Mouse (Mus musculus) lung, postnatal 14 days (tissue): ENCODE results near the gene 1700013G24Rik.

ENCODE experiments used
- DNase-seq: peaks from one replicate; pipeline ENCODE4 v3.0.0; 2021

The 1700013G24Rik gene

DNA sequence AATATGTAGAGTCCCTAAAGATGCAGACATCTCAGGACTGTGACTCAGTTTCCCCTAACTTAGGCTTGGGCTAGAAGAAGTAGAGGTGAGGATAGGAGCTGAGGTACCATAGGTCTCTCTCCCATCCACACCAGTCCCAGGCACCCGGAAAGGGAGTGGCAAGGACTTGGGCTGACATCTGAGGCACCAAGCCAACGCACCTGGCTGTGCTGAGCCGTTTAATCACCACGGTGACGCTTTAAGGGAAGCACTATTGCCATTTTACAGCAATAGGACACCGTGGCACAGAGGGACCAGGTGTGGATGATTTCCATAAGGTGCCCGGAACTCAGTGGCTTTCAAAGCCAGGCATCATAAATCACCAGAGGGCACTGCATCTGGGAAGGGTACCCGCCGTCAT, 5.2 kb downstream of the 1700013G24Rik start:
- no peak for DNase-seq

- DNase-seq, result no peak
Measured at GRCm38 (mm10) chr4:137458861-137459260, 5.8 kb downstream of the 1700013G24Rik start.

DNA sequence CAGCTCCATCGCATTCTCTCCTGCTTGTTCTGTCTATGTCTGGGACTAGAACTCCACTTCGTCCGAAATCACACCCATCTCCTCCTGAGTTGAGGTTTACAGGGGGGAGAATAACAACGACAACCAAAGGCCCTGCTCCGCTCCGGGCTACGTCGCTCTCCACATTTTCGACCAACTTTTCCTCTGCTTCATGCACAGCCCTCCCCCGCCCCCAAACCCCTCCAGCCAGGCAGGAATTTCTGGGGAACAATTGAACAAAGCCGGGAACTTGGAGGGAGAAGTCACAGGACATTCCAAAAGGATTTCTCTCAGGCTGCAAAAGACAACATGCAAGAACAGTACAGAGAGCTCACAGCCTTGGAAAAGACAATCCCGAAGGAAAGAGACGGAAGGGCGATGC, 7.6 kb downstream of the 1700013G24Rik start:
- DNase-seq, result no peak

DNA sequence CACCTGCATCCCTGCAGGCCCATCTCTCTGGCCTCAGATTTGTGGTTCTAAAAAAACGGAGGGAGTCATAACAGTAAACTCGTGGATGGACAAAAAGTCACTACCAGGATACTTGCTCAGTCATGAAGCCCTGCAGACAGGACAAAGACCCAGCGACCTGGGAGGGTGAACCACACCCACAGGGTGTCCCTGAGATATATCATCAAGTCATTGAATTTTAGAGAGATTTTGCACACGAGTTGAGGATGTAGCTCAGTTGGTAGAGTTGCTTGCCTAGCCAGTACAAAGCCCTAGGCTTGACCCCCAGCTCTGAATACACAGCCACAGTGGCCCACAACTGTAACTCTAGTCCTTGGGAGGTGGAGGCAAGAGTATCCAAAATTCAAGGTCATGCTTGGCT, 8.1 kb downstream of the 1700013G24Rik start:
- DNase-seq, result no peak

- DNase-seq, result peak; percentile 60
Measured at GRCm38 (mm10) chr4:137461981-137462690, 9.1 kb downstream of the 1700013G24Rik start.

DNA sequence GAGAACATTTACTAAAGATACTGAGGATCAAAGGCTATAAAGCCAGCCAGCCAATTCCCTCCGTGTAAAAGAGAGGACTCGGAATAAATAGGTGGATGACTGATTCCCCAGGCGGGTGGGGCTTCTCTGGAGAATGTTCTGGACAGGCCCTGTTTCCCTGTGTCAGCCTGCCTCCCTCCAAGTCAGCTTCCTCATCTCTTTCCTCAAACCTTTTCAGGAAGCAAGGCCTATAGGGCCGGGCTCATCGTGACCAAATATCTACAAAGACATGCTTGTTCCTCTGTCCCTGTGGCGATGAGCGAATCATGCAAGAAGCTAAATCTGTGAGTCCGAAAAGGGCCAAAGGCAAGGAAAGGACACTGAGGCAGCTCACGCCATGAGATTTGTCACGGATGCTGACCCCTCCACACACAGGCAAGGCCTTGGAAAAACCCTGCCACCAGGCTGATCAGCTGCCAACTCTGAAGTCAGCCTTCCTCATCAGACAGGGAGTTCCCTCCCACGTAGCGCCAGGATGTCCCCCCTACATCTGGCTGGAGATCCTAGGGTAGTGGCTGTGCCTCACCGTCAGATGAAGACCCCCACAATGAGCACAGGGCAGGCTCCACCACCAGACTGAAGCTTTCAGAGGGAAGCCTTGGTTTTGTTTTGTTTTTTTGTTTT, 12.2 kb downstream of the 1700013G24Rik start:
- DNase-seq, result no peak

- no peak for DNase-seq
Measured at GRCm38 (mm10) chr4:137466991-137467390, 13.9 kb downstream of the 1700013G24Rik start.

DNA sequence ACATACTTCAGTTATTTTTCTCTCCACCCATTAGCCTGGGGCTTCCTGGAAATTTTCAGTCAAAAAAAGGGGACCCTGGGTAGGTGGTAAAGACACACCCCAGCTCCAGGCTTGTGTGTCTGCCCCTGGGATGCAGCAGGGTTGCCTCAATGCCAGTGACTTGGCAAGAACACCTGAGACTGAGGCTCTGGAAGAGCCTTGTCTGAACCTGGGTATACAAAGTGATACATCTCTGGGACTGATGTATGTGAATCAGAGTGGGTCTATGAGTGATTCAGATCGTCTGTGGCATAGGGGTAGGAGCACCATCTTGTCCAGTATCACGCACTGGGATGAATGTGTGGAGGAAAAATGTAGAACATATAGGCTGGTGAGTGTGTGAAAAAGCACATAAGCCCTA, 14.4 kb downstream of the 1700013G24Rik start:
- no peak for DNase-seq

DNA sequence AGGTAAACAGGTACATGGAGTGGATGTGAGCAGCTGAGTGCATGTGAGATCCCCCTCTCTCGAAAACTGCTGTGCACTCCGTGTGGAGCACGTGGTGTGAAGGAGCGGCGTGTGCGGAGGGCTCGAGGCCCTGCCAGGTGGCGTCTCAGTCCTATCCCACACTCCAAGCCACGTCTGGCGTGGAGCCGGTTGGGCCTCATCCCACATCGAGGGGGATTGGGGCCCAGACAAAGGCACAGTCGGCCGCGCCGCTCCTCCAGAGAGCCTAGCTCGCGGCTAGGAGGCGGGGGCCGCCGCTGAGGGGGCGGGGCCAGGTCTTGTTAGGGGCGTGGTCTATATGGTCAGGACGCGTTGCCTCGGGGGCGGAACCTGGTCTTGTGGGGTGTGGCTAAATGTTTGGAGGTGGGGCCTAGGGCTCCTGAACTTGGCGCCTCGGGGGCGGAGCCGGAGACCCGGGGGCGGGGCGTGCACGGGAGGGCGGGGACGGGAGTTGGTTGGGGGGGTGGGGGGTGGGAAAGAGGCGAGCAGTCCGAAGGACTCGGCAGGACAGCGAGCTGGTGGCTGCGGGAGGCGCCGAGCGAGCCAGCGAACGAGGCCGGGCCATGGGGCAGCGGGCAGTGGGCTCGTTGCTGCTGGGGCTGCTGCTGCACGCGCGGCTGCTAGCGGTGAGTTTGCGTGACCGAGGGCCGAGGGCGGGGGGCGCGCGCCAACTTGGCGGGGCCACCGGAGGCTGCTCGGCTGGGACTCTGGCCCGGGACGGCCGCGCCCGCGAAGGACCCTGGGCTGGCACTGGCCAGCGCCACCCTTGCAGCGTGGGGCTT, 15.4 kb downstream of the 1700013G24Rik start, which contains the start of gene Hspg2:
Gene Hspg2, plus strand, starts transcription at position 510 of the 821 bp plus-strand sequence.
- DNase-seq, result peak; percentile 97

DNA sequence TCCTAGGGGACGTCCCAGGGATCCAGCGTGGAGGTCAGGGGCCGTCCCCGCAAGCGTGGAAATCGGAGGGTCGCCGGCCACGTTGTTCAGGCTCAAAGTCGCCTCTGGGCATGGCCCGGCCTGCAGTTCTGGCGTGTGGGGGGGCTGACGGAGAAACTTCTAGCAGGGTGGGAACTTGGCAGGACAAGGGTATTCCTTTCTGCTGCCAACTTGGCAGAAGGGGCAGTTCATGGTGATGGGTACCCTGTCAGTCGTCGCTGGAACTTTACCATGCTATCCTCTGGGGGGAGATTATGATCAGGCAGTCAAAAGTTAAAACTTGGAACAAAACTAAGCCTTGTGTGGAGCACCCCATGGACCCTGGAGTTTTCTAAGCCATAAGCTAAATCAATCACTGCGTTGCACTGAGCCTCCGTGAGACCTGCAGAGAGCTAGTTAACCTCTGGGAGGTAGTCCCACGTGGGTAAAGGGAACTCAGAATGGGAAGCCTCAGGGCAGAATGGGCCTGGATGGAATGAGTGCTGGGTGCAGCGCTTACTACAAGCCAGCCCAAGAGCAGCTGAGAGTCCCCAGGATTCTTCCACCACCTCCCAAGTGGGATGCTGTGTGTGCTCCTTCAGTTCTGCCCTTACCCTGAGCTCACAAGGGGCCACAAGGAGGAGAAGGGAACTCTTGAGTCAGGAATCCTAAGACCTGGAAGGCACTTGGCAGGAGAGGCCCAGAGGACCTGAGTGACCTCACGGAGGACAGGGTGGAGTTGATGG, 16.2 kb downstream of the 1700013G24Rik start:
- DNase-seq, result no peak

GRCm38 (mm10) chr4:137469845-137470692, 17.0 kb downstream of the 1700013G24Rik start:
- no peak for DNase-seq

DNA sequence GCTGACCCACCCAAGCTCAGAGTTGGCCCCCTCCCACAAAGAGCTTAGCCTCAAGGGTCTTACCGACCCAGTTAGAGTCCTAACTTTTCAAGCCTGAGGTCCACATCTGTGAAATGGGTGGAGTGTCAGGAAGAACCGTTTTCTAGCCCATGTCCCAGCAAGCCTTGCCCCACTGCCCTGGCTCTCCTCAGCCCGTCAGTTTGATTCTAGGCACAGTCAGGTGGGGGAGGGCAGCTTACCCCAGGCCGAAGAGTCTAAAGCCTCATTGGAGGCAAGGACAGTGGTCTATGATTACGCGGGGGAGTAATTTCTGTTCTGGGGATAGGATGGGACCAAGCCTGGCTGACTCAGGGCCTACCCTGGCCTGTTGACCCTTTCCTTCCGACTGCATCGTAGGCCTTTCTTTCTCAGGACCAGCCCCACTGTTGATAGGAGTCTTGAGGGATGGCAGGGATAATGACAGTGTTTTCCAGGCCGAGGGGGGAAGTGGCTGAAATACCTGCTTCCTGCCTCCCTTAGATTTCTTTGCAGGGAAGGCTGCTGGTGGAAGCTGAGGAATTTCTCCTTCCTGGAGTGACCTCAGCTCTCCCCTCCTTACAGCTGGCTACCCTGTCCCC, 17.7 kb downstream of the 1700013G24Rik start:
- no peak for DNase-seq

DNA sequence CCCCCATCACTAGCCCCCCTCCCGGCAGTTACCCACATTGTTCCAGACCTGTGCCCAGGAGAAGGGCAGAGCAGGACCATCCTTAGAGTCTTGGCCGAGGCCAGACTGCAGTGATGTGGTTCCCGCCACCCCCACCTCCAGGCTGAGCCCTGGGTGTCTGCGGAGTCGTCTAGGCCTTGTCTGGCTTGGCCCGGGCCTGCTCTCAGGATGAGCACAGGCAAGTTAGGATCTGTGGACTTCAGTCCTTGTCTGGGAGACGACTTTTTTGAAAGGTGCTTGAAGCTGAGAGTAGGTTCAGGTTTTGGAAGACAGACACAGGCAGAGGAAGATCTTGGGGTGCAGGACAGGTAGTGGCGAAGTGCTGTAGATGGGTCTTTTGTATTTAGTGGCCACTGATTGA, 18.2 kb downstream of the 1700013G24Rik start:
- DNase-seq, result no peak

GRCm38 (mm10) chr4:137473240-137473639, 20.2 kb downstream of the 1700013G24Rik start:
- DNase-seq, result no peak

DNA sequence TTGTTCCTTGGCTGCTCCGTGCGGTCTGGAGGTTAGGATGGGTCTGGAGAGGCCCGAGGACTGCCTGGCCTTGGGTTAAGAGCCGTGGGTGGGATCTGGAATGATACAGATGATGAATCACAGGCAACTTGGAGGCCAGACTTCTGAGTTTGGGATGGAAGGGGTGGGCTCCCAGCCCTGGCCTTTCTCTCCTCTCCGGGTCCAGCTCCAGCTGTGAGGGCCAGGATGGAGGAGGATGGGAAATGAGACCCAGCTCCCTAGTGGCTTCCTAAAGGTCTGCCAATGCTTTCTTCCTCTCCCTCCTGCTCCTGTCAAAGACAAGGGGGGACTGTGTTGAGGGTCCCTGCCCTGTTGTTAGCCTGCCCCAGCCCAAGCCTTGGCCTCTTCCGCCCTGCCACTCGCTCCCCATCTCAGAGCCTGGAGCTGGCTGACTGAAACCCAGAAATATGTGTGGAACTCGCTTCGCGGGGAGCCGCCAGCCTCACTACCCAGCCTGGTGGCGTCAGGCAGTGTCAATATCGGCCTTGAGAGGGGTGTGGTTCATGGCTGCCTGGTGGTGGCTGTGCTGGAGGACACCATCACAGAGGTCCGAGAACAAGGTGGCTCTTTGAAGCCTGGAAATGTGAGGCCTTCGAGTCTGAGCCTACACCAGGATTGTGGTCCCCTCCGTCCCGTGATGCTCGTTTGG, 20.8 kb downstream of the 1700013G24Rik start:
- peak; percentile 39 for DNase-seq

- no peak for DNase-seq
Measured at GRCm38 (mm10) chr4:137474694-137475093, 21.6 kb downstream of the 1700013G24Rik start.

DNA sequence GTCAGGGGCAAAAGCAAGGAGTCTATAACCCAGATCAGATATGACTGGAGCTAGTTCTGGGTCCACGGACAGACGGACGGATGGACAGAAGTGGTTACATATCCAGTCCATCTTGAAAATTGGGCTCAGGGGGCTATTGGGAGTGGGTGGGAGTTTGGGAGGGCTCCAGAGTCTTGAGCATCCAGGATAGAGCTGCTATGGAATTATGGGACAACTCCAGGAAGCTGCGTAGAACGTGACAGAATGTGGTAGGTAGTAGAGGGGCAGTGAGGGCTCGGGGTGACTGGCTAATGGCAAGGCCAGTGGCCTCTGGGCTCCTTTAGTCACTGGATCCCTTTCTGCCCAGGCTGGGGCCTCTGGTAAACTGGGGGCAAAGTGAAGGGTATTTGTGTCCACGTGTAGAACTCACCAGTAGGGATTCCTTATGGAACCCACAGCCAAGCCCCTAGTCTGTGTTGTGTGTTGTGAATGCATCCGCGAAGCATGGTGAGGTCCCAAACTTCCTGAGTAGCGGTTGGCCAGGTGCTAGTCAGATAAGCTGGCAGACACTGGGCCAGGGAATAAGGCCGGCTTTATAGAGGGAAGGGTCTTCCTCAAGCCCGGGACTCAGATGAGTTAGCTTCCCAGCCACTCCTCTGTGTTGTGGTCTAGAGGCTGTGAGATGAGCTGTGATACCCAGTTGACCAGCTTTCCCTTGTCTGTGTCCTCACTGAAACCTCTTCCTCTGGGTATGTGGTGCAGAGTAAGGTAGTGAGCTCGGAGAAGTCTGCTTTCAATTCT, 22.4 kb downstream of the 1700013G24Rik start:
- DNase-seq, result no peak

DNA sequence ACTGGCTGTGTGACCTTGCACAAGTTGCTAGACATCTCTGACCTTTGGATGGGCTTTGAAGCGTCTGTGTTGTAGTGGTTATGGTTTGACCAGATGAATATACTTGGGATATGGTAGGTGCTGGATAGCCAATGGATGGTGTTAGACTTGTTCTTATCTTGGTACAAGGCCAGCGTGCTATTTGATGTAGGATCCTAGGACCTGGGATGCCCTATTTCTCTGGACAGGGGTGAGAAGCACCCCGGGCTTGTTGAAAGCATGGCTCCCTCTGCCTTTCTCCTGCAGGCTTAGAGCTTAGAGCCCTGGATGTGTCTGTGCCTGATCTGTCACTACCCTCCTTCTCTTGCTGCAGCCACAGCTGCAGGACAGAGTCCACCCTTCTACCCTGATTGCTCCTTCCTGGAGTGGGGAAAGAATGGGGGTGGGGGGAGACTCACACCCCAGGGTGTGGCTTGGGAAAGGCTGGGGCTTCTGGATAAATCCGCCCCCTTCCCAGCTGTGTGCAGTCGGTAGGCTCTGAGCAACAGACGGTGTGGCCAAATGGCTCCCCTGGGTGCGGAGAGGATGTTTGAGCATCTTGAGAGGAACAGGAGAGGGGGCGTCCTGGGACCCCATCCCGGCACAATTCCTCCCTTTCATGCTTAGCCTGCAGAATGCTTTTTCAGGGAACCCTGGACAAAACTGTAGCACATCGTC, 23.1 kb downstream of the 1700013G24Rik start:
- DNase-seq, result peak; percentile 45

DNA sequence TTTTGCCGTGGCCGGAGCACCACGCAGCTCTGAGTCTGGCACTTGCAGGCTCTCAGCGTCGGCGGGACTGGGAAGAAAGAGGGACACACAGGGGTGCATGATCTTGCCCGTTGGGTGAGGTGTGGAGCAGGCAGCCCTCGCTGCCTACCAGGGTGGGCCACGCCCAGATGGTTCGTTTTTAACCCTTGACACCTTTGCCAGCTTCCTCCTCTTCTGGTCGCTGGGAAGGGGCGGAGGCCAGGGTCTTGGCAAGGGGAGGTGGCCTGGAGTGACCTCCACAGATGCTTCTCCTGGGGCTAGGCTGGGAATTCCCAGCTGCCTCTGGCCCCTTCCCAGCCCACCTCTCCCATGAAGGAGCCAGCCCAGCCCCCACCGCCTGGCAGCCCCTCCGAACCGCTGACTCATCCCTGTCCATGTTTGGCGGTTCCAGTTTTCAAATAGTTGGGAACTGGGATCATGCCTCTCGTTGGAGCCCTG, 23.7 kb downstream of the 1700013G24Rik start:
- peak; percentile 54 for DNase-seq
